Mouse (Mus musculus) brain, embryonic 18.5 days (tissue): ENCODE measurements around the gene Olfr51.
A peak's percentile ranks its signal among the peaks of the same experiment; 100 is the strongest.
"Not testable (repeated sequence)": the region's sequence is repeated elsewhere in the genome, so short reads cannot be mapped to it uniquely, and the experiment has no call there.

Experiments used
- DNase-seq: peaks from one replicate; pipeline ENCODE4 v3.0.0-alpha.2; 2012; ENCODE audit warnings: low read depth, low spot score

Gene Olfr51

DNA sequence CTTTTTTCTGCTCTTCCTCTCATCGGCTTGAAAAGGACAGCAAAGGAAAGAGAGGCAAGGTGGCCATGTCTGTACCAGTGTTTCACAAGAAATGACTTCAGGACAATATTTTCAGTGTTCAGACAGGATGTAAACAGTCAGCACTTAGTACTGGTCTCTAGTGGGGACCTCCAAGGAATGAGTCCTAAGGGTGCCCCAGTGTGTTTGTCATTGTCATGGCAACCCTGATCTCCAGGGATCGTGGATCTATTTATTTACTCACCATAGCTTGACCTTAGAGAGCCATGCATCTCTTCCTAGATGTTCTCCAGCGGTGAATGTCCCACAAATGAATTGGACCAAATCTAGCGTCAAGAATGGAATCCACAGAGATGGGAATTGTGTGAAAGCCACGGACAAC, at the start of gene Olfr51:
Gene Olfr51 (plus strand): TSS at position 301 of the 400 bp plus-strand sequence.
- DNase-seq = no peak

DNA sequence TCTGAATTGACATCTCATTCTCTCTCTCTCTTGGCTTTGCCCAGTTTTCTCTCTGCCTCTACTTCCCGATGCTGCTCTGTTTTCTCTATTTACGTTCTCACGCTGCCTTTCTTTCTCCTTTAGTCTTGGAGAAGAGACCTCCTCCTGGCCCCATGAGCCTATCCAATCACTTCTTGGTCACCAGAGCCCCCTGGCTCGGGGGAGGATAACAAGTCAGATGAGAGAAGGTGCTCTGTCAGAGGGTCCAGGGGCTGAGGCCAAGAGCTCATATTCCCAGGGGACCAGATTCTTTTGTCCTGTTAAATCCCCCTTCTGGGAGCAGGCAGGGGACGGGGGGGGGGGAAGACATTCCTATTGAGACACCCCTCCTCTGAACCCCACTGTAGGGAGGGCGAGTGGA, 49.7 kb upstream of the Olfr51 start, which contains the start of gene Prop1:
Gene Prop1 (minus strand): TSS at position 101 of the 400 bp plus-strand sequence.
- no peak for DNase-seq

DNA sequence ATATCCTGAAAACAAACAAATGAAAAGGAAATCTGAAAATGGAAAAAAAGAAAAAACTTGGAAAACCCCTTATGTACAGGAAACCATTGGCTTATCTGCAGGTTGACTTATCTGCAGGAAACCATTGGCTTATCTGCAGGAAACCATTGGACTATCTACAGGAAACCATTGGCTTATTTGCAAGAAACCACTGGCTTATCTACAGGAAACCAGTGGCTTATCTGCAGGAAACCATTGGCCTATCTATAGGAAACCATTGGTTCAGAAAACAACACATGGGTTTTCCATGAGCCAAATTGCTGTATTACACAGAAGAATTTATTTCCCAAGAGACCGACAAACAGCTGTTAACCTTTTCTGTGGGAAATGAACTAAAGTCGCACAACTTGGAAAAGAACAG, 38.5 kb upstream of the Olfr51 start:
- no peak for DNase-seq

DNA sequence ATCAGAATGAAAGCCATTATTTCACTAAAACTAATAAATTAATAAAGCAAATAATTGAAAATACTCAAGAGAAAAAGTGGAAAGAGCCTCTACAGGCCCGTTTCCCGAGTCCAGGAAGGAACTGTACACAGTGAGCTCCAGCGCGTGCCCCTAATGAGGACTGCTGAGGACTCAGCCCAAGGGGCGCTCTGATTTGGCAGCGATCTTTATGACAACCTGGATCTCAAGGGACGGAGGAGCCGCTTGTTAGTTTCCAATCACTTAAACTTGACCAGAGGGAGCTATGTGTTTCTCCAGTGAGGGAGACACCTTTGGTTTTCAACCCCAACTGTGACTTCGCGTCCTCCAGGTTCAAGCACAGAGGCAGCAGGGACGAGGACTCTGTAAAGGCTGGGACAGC, 37.2 kb upstream of the Olfr51 start, which contains the start of gene Olfr1378:
Gene Olfr1378 (plus strand): TSS at position 301 of the 400 bp plus-strand sequence.
- no peak for DNase-seq

DNA sequence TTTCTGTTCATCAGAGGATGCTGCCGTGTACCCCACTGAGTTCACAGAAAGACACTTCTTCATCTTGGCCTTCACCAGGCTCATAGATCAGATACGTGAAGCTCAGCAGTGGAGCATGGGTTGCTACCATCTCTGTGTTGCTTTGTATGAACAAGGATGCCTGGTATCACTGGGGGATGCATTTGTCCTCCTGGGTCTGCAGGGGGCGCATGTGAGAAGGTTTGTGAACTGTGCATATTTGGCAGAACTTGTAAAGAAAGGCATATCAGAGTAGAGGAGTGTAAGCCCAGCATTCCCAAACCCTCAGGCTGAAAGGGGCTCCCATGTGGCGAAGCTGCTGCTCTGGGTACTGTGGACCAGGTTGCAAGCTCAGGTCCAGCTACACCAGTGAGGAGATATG, 26.2 kb upstream of the Olfr51 start:
- DNase-seq = no peak

DNA sequence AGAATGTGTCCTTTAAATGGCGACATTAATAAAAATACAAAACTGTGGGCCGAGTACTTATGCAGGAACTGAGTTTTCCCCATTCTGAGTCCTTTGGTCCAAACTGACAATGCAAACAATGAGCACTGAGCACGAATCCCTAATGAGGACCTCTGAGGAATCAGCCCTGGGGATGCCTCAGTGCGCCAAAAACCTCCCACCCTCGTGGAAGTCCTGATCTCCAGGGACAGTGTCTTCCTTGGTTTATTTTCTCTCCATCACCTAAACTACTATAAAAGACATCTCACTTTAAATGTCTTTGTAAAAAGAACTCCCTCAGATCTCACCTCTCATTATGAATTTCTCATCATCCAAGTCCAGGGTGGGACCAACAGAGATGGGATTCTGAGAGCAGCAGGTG, 21.7 kb upstream of the Olfr51 start, which contains the start of gene Olfr1377:
Gene Olfr1377 (plus strand): TSS at position 301 of the 400 bp plus-strand sequence.
- no peak for DNase-seq

DNA sequence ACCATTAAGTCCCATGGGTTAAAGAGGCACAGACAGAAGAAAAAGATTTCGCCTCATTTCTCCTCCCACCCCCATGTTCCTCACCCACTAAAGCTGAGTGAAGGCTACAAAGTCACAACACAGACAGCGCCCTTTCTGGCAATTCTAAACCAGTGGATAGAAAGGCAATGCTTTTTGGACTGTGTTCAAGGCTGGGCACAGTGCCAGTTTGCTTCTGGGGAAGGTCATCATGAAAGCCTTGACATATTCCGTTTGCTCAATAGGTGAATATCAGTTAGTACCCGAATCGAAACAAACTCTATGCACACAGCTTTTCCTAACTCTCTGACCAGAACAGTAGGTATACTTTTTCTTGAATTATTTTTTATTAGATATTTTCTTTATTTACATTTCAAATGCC, 8.4 kb downstream of the Olfr51 start:
- DNase-seq = no peak

DNA sequence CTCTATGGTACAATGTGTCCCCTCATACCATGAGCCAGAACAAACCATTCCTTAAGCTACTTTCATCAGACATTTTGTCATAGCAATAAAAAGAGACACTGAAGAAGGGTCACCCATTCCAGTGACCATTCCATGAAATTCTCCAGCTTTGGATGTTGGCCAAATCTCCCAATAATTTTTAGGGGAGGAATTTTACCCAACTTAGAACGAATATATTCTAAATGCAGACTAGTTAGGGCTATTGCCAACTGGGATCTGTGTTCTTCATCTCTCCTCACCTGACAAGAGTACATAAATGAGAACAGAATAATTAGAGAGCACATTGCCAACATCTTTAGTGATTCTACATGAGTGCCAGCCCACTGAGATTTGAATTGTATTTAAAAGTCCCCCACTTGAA, 10.5 kb downstream of the Olfr51 start, which contains the start of gene Olfr54:
Gene Olfr54 (plus strand): TSS at position 301 of the 400 bp plus-strand sequence.
- DNase-seq = no peak

DNA sequence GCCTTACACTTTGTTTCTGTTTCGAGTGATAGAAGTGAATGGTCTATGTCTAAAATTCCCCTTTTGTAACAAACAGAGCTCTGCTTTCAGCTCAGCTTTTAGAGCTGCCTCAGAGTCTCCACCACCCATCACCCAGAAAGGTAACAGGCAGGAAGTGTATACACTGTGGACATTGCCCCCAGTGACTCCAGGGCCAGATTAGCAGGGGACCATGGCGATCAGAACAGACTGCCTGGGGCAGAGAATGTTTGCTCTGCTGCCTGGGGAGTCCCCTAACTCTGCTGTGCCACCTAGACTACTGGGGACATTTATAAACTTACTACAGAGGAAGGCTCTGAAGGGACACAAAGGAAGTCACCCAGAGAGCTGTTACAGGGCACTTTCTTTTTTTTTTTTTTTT, 12.9 kb downstream of the Olfr51 start:
- DNase-seq = no peak

DNA sequence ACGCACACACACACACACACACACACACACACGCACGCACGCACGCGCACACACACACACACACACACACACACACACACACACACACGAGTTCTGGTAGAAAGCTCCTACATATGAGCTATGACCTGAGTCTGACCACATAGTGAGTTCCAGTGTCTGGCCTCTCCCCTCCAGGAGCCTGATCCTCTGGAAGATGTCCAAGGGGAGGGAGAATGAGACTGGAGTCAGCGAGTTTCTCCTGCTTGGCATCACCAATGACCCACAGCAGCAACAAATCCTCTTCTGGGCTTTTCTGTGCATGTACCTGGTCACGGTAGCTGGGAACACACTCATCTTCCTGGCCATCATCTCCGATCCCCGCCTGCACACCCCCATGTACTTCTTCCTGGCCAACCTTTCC, 23.4 kb downstream of the Olfr51 start:
- DNase-seq = not testable (repeated sequence)

DNA sequence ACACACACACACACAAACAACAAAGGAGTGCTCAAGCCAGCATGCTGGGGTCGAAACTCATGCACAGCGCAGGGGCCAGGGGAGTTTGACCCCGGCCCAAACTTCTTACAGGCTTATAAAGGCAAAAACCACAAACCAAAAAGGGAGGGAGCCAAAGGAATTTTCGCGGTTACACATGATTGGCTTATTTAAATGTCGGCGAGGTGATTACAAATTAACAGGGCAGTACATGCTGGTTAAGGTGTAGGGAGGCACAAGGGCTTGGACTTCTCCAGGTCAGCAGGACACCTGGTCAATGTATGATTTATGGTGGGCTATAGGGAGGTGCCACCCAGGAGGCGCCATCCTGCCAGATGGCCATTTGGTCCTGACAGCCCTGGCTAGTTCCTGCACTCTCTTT, 26.0 kb downstream of the Olfr51 start:
- not testable (repeated sequence) for DNase-seq

DNA sequence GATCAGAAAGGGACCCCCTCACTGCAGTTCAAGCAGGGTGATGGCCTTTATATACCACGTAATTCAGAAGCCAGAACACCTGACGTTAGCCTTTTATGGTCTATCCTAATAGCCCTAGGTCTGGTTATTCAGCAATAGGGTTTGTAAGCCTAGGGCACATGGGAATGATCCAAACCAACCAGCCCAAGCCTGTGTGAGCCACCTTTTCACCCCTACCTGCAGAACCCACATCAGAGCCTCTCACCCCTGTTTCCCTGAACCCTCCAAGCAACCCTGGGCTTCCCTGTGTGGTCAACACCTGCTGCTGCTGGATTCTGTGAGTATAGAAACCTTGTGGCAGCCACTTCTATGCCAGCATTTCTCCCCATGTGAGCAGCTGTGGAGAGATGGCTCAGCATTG, 26.8 kb downstream of the Olfr51 start:
- no peak for DNase-seq

DNA sequence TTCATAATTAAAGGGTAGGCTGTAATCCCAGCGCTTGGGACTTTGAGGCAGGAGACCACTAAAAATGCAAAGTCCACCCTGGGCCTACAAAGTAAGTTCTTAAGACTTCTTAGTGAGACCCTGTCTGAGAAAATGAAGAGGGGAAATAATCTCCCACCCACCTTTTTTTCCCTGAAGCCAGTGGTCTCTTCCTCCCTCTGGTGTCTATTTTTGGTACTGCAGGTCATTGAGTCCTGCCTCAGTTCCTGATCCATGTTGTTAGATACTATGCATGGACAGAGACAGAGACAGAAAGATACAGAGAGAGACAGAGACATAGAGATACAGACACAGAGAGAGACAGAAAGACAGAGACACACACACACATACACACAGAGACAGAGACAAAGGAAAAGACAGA, 29.5 kb downstream of the Olfr51 start:
- peak; percentile 4 for DNase-seq

DNA sequence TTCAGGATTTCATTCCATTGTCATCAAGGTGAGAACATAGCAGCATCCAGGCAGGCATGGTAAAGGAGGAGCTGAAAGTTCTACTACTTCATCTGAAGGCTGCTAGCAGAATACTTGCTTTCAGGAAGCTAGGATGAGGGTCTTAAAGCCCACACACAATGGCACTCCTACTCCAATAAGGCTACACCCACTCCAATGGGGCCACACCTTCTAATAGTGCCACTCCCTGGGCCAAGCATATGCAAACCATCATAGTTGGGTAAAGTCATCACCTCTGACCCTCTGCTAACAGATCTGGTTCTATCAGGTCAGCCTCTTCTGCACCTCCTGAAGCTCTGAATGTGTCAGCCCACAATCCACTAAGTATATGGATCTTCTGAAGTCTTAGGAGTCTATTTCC, 30.7 kb downstream of the Olfr51 start:
- DNase-seq = not testable (repeated sequence)

DNA sequence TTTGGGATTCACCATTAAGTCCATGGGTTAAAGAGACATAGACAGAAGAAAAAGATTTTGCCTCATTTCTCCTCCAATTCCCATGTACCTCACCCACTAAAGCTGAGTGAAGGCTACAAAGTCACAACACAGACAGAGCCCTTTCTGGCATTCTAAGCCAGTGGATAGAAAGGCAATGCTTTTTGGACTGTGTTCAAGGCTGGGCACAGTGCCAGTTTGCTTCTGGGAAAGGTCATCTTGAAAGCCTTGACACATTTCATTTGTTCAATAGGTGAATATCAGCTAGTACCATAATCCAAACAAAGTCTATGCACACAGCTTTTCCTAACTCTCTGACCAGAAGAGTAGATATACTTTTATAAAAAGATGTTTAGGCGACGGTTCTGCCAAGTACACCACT, 32.6 kb downstream of the Olfr51 start:
- no peak for DNase-seq

DNA sequence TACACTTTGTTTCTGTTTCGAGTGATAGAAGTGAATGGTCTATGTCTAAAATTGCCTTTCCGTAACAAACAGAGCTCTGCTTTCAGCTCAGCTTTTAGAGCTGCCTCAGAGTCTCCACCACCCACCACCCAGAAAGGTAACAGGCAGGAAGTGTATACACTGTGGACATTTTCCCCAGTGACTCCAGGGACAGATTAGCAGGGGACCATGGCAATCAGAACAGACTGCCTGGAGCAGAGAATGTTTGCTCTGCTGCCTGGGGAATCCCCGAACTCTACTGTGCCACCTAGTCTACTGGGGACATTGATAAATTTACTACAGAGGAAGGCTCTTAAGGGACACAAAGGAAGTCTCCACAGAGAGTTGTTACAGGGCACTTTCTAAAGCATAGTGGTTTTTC, 41.4 kb downstream of the Olfr51 start:
- not testable (repeated sequence) for DNase-seq

DNA sequence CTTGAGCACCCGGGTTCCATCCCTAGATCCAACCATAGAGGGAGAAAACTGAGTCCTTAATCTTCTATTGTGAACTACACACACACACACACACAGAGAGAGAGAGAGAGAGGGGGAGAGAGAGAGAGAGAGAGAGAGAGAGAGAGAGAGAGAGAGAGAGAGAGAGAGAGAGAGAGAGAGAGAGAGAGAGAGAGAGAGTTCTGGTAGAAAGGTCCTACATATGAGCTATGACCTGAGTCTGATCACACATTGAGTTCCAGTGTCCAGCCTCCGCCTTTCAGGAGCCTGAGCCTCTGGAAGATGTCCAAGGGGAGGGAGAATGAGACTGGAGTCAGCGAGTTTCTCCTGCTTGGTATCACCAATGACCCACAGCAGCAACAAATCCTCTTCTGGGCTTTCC, 44.4 kb downstream of the Olfr51 start, which contains the start of gene Olfr1375:
Gene Olfr1375 (plus strand): TSS at position 301 of the 400 bp plus-strand sequence.
- DNase-seq = not testable (repeated sequence)

DNA sequence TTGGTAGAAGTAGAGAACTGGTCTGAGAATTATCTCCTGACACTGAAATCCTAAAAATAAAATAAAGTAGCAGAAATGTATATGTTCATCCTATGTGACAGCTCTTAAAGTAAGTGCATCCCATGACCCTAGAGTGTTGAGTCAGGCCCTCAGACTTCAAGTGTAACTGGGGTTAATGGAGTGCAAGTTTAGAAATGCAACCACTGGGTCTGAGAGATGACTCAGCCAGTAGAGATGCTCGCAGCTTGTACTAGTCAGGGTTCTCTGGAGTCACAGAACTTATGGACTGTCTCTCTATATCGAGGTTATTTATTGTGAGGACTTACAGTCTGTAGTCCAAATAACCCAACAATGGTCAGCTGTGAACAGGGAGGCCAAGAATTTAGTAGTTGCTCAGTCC, 48.3 kb downstream of the Olfr51 start:
- DNase-seq = no peak

DNA sequence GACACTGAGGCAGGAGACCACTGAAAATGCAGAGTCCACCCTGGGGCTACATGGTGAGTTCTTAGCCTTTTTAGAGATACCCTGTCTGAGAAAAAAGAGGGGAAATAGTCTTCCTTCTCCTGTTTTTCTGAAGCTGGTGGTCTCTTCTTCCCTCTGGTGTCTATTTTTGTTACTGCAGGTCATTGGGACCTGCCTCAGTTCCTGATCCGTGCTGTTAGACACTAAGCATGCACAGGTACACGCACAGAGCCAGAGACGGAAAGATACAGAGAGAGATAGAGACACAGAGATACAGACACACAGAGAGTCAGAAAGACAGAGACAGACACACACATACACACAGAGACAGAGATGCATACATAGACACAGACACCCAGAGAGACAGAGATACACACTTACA, 49.8 kb downstream of the Olfr51 start:
- DNase-seq = no peak

DNA sequence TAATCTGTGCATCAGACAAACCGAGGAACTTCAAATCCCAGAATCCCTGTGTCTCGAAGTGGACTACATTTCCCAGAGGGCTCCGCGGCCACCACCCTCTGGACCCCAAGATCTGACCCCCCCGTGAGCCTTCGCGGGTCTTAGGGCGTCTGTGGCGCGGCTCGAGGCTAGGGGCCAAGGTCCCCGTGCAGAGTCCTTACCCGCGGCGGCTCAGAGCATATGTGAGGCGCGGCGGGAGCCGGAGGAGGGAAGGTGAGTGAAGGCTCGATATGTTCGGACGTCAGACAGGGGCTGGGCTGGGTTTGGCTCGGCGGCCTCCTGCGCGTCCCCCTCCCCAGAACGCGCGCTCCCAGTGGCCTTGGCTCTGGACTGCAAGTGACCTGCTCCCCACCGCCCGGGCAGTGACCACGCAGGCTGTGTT, 55.8 kb downstream of the Olfr51 start, which contains the start of gene Zfp354a:
Gene Zfp354a (plus strand): TSS at position 107 of the 421 bp plus-strand sequence.
- DNase-seq = peak; percentile 58
